Mouse (Mus musculus): ENCODE measurements at regions not wholly inside any gene's neighbourhood (a gene's known extent, or its start where the extent isn't known, plus 50 kb on each side); places are given as distances from the start of the nearest gene placed in this dataset.

DNA sequence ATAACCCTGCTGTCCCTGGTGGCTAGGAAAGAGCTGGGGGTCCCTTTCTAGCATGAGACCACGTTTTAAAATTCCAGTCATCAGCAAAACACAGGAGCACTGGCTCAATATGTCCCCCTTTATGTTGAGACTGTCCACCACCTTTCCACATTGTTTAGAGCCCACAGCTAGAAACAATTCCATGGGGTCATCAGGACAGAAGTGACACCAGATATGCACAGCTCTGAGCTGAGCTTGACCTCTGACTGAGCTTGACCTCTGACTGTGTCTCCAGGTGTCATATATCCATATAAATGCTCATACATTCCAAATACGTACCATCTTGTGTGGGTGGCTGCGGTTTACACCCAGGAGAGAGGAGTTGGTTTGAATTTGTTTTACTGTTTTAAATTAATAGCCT, 262.1 kb upstream of the Ppargc1a start:
- Histone ChIP-seq H3K27me3 (ENCODE audit: control insufficient read depth, insufficient read depth, low read length) (no peaks in the 10 kb centered on the region), H3K4me3 (replicated peaks; ENCODE audit: low read depth, low read length) (no peak overlapping the region), H3K4me1 (ENCODE audit: control insufficient read depth, insufficient read depth, low read length) (no peaks in the 10 kb centered on the region), H3K4me2 (ENCODE audit: low read length) (no peak overlapping the region), H3K9me3 (ENCODE audit: control insufficient read depth, low read length) (no peaks in the 10 kb centered on the region), H3K36me3 (ENCODE audit: control insufficient read depth, insufficient read depth, low read length) (no peaks in the 10 kb centered on the region), H3K27ac (replicated peaks; ENCODE audit: low read depth, low read length) (no peak overlapping the region), H3K9ac (replicated peaks; ENCODE audit: low read length) (no peak overlapping the region)
- no peak for ATAC-seq (ENCODE audit: low FRiP score, low TSS enrichment)
- WGBS: 74% methylated on average over 3 of the region's 3 CpGs
- DNase-seq: no peak

DNA sequence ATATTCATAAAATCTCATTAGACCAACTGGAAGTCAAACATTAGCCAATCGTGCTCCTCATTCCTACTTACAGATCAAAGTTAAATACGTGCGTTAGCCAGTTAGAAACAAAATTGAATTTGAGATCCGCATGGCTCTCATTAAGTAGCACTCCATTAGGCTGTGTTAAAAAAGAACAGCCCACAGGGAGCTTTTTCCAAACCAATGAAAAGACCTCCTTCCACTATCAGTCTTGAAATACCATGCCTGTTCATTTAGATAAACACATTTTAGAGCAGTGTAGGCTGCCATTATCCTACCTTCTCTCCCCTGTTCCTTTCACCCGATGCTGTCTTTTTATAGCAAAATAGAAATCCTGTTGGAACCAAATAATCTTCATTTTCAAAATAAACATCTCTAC, 261.5 kb upstream of the Ppargc1a start:
- H3K4me1 ChIP-seq (ENCODE audit: control insufficient read depth, insufficient read depth, low read length): no peaks in the 10 kb centered on the region
- no peak overlapping the region for H3K4me2 ChIP-seq (ENCODE audit: low read length)
- DNase-seq (no peak), ATAC-seq (ENCODE audit: low FRiP score, low TSS enrichment) (no peak)
- H3K36me3 ChIP-seq (ENCODE audit: control insufficient read depth, insufficient read depth, low read length): no peaks in the 10 kb centered on the region
- no peaks in the 10 kb centered on the region for H3K9me3 ChIP-seq (ENCODE audit: control insufficient read depth, low read length)
- H3K9ac ChIP-seq (replicated peaks; ENCODE audit: low read length): no peak overlapping the region
- H3K27me3 ChIP-seq (ENCODE audit: control insufficient read depth, insufficient read depth, low read length): no peaks in the 10 kb centered on the region
- H3K4me3 ChIP-seq (replicated peaks; ENCODE audit: low read depth, low read length): no peak overlapping the region
- 75% methylated on average over 5 of the region's 5 CpGs for WGBS
- H3K27ac ChIP-seq (replicated peaks; ENCODE audit: low read depth, low read length): no peak overlapping the region

GRCm38 (mm10) chr5:51826269-51826668, 258.7 kb upstream of the Ppargc1a start:
- Histone ChIP-seq H3K4me2 (ENCODE audit: low read length) (no peak overlapping the region), H3K9me3 (ENCODE audit: control insufficient read depth, low read length) (no peaks in the 10 kb centered on the region), H3K27me3 (ENCODE audit: control insufficient read depth, insufficient read depth, low read length) (no peaks in the 10 kb centered on the region), H3K9ac (replicated peaks; ENCODE audit: low read length) (no peak overlapping the region), H3K4me3 (replicated peaks; ENCODE audit: low read depth, low read length) (no peak overlapping the region), H3K27ac (replicated peaks; ENCODE audit: low read depth, low read length) (no peak overlapping the region), H3K4me1 (ENCODE audit: control insufficient read depth, insufficient read depth, low read length) (no peaks in the 10 kb centered on the region), H3K36me3 (ENCODE audit: control insufficient read depth, insufficient read depth, low read length) (no peaks in the 10 kb centered on the region)
- WGBS: 81% methylated on average over 1 of the region's 1 CpGs
- ATAC-seq (ENCODE audit: low FRiP score, low TSS enrichment) (no peak), DNase-seq (no peak)

DNA sequence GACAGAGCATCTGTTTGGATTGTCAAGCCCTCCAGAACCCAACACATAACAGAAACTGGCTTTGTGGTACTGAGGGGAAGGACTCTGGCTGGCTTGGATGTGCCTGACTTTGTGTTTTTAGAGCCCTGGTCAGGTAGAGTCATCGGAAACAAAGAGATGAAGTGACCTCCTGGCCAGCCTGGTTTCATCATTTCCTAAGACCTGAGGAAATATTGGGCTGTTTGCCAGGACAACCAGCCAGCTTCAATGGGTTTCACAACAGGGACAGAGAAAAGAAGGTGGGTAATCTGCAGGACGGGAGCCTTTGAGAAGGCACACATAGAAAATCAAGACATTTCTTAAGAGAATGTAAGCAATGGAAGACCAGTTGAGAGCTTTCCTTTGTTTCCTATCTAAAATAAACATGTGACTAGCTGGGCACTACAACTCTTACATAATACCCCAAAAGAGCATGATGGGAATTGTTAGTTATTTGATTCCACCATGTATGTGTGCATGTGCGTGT, 258.1 kb upstream of the Ppargc1a start:
- Histone ChIP-seq H3K27me3 (ENCODE audit: control insufficient read depth, insufficient read depth, low read length) (no peaks in the 10 kb centered on the region), H3K36me3 (ENCODE audit: control insufficient read depth, insufficient read depth, low read length) (no peaks in the 10 kb centered on the region), H3K9me3 (ENCODE audit: control insufficient read depth, low read length) (no peaks in the 10 kb centered on the region), H3K9ac (replicated peaks; ENCODE audit: low read length) (no peak overlapping the region), H3K27ac (replicated peaks; ENCODE audit: low read depth, low read length) (no peak overlapping the region), H3K4me2 (ENCODE audit: low read length) (no peak overlapping the region), H3K4me3 (replicated peaks; ENCODE audit: low read depth, low read length) (no peak overlapping the region), H3K4me1 (ENCODE audit: control insufficient read depth, insufficient read depth, low read length) (no peaks in the 10 kb centered on the region)
- DNase-seq (no peak), ATAC-seq (ENCODE audit: low FRiP score, low TSS enrichment) (no peak)
- 91% methylated on average over 3 of the region's 3 CpGs for WGBS

- Histone ChIP-seq H3K4me2 (ENCODE audit: low read length) (no peak overlapping the region), H3K4me1 (ENCODE audit: control insufficient read depth, insufficient read depth, low read length) (no peaks in the 10 kb centered on the region), H3K36me3 (ENCODE audit: control insufficient read depth, insufficient read depth, low read length) (no peaks in the 10 kb centered on the region), H3K27ac (replicated peaks; ENCODE audit: low read depth, low read length) (no peak overlapping the region), H3K27me3 (ENCODE audit: control insufficient read depth, insufficient read depth, low read length) (no peaks in the 10 kb centered on the region), H3K4me3 (replicated peaks; ENCODE audit: low read depth, low read length) (no peak overlapping the region), H3K9me3 (ENCODE audit: control insufficient read depth, low read length) (no peaks in the 10 kb centered on the region), H3K9ac (replicated peaks; ENCODE audit: low read length) (no peak overlapping the region)
- 87% methylated on average over 4 of the region's 4 CpGs for WGBS
- ATAC-seq (ENCODE audit: low FRiP score, low TSS enrichment): no peak
- DNase-seq: no peak
Observed at GRCm38 (mm10) chr5:51824731-51825130, 257.2 kb upstream of the Ppargc1a start.

DNA sequence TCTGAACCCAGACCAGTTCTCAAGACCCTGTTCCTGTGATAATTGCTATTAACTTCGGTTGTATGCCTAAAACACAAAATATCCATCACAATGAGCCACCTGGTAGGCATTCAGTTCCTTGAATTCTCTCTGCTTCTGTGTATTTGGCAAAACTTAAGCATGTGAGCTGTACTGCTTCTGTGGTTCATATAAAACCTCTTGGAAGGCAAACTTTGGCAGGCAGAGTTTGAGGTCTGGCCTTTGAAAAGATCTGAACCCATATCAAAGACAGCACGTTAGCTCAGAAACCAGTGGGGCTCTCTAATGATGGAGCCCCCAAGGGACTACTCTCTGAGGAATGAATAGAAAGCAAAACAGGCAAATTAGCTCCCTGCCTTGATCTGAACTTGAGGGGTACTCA, 256.1 kb upstream of the Ppargc1a start:
- no peak for ATAC-seq (ENCODE audit: low FRiP score, low TSS enrichment)
- DNase-seq: peak; percentile 26
- 42% methylated on average over 2 of the region's 2 CpGs for WGBS

DNA sequence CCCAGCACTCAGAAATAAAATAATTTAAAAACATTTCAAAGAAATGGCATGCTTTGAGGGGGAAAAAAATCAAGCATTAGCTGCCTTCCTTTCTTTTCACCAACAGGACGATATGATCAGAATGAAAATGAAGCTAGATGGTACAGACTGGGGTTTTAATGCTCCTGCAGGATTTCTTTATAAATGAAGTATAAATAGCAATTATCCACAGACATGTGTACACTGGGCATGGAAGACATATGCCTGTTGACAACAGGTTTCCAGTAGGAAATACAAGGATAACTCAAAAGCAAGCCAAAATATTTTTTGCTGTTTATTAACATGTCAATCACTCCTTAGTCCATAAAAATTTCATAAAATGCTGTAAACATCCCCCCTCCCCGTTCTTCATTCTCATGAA, 248.7 kb upstream of the Ppargc1a start:
- Histone ChIP-seq H3K4me2 (ENCODE audit: low read length) (no peak overlapping the region), H3K4me3 (replicated peaks; ENCODE audit: low read depth, low read length) (no peak overlapping the region), H3K27me3 (ENCODE audit: control insufficient read depth, insufficient read depth, low read length) (no peaks in the 10 kb centered on the region), H3K27ac (replicated peaks; ENCODE audit: low read depth, low read length) (no peak overlapping the region), H3K4me1 (ENCODE audit: control insufficient read depth, insufficient read depth, low read length) (no peaks in the 10 kb centered on the region), H3K9me3 (ENCODE audit: control insufficient read depth, low read length) (no peaks in the 10 kb centered on the region), H3K36me3 (ENCODE audit: control insufficient read depth, insufficient read depth, low read length) (no peaks in the 10 kb centered on the region), H3K9ac (replicated peaks; ENCODE audit: low read length) (no peak overlapping the region)
- WGBS: 78% methylated on average over 2 of the region's 2 CpGs
- no peak for DNase-seq
- no peak for ATAC-seq (ENCODE audit: low FRiP score, low TSS enrichment)

More for the DNA sequence above, 256.1 kb upstream of the Ppargc1a start:
- H3K9ac ChIP-seq (replicated peaks; ENCODE audit: low read length): no peak overlapping the region
- no peaks in the 10 kb centered on the region for H3K36me3 ChIP-seq (ENCODE audit: control insufficient read depth, insufficient read depth, low read length)
- no peaks in the 10 kb centered on the region for H3K9me3 ChIP-seq (ENCODE audit: control insufficient read depth, low read length)
- no peak overlapping the region for H3K4me3 ChIP-seq (replicated peaks; ENCODE audit: low read depth, low read length)
- H3K27ac ChIP-seq (replicated peaks; ENCODE audit: low read depth, low read length): no peak overlapping the region
- H3K4me1 ChIP-seq (ENCODE audit: control insufficient read depth, insufficient read depth, low read length): no peaks in the 10 kb centered on the region
- H3K4me2 ChIP-seq (ENCODE audit: low read length): no peak overlapping the region
- H3K27me3 ChIP-seq (ENCODE audit: control insufficient read depth, insufficient read depth, low read length): no peaks in the 10 kb centered on the region

DNA sequence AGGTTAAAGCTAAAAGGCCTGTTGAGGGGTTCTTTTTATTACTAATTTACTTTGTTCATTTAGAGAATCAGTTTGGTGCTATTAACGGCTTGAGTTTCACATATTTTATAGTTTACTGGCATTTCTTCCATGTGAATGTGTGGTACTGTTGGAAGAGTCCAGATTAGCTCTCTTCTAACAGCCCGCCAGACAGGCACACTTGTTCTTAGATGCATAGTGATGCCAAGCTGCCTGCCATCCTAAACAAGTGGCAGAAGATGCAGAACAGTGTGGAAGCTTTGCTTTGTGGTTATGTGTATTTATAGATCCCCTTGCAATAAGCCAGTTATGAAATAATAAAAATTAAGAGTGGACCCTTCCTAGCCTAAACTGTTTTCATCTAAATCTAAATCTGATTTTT, 244.2 kb upstream of the Ppargc1a start:
- Histone ChIP-seq H3K9me3 (ENCODE audit: control insufficient read depth, low read length) (no peaks in the 10 kb centered on the region), H3K9ac (replicated peaks; ENCODE audit: low read length) (no peak overlapping the region), H3K36me3 (ENCODE audit: control insufficient read depth, insufficient read depth, low read length) (no peaks in the 10 kb centered on the region), H3K4me1 (ENCODE audit: control insufficient read depth, insufficient read depth, low read length) (no peaks in the 10 kb centered on the region), H3K27ac (replicated peaks; ENCODE audit: low read depth, low read length) (no peak overlapping the region), H3K27me3 (ENCODE audit: control insufficient read depth, insufficient read depth, low read length) (no peaks in the 10 kb centered on the region), H3K4me2 (ENCODE audit: low read length) (no peak overlapping the region), H3K4me3 (replicated peaks; ENCODE audit: low read depth, low read length) (no peak overlapping the region)
- DNase-seq (no peak), ATAC-seq (ENCODE audit: low FRiP score, low TSS enrichment) (no peak)
- 89% methylated on average over 2 of the region's 2 CpGs for WGBS

DNA sequence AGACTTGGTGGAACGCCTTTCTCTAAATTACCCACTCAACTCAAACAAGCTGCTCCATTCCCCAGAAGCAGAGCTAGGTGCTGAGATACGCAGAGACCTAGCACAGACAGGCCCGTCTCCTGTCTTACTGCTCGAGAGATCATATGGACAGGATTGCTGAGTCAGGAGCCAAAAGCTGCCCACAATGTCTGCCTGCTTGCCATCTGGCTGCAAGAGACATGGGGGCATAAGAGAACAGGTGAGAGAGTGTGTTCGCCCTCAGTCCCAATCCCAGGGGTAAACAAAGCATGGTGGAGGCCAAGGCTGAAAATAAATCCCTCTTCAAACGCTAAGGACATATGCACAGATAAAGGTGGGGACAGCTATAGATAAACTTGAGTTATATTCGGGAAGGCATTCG, 234.0 kb upstream of the Ppargc1a start:
- no peak overlapping the region for H3K4me3 ChIP-seq (replicated peaks; ENCODE audit: low read depth, low read length)
- no peaks in the 10 kb centered on the region for H3K9me3 ChIP-seq (ENCODE audit: control insufficient read depth, low read length)
- H3K36me3 ChIP-seq (ENCODE audit: control insufficient read depth, insufficient read depth, low read length): no peaks in the 10 kb centered on the region
- no peak overlapping the region for H3K4me2 ChIP-seq (ENCODE audit: low read length)
- H3K27me3 ChIP-seq (ENCODE audit: control insufficient read depth, insufficient read depth, low read length): no peaks in the 10 kb centered on the region
- WGBS: 89% methylated on average over 8 of the region's 8 CpGs
- DNase-seq: no peak
- no peak overlapping the region for H3K9ac ChIP-seq (replicated peaks; ENCODE audit: low read length)
- H3K27ac ChIP-seq (replicated peaks; ENCODE audit: low read depth, low read length): no peak overlapping the region
- H3K4me1 ChIP-seq (ENCODE audit: control insufficient read depth, insufficient read depth, low read length): no peaks in the 10 kb centered on the region
- ATAC-seq (ENCODE audit: low FRiP score, low TSS enrichment): no peak
